Mouse (Mus musculus) bone marrow, adult 2 months (tissue): ENCODE data around the gene Fam227a.

ENCODE experiments used
- CTCF ChIP-seq: fragments of 200-500 bp; IDR thresholded peaks from 2 replicates; pipeline ENCODE4 v1.5.1; 2011; ENCODE audit warnings: low read length, control low read depth; ENCODE audit not compliant: control insufficient read depth, insufficient read depth
- POLR2A ChIP-seq: fragments of 200-500 bp; IDR thresholded peaks from 2 replicates; pipeline ENCODE4 v1.6.1; 2011; ENCODE audit warnings: low read depth, mild to moderate bottlenecking, control low read depth, low read length, borderline replicate concordance; ENCODE audit not compliant: control insufficient read depth

- TF ChIP-seq CTCF (no peak), POLR2A (no peak)
Observed at GRCm38 (mm10) chr15:79606161-79606560, 52.6 kb downstream of the Fam227a start.
